Mouse (Mus musculus) activated CD4-positive, CD25-positive, alpha-beta regulatory T cell (primary cell): ENCODE measurements around the gene Olfr147. TPM values are rescaled to one million over a fixed set of nuclear protein-coding genes. Genes with fewer than 3 reads are reported as not detected.

Source experiments
- polyA plus RNA-seq, 2 experiments: library from polyadenylated mRNA; unstranded; fragments of 100-300 nt; shearing (Covaris generic); gene quantifications; one replicate each; pipeline ENCODE4 v1.2.1; 2017

Gene Olfr147
- under 1 TPM in 1 of 2 experiments, not detected in 1; 0.04 TPM for polyA plus RNA-seq

GRCm38 (mm10) chr9:38401398-38401797 lies at the start of gene Olfr147:
TSS of gene Olfr147 (plus strand) at chr9:38401698.

GRCm38 (mm10) chr9:38366596-38366995 lies 34.9 kb upstream of the Olfr147 start, which contains the start of gene Olfr250:
TSS of gene Olfr250 (plus strand) at chr9:38366896.

GRCm38 (mm10) chr9:38376786-38377185 lies 24.7 kb upstream of the Olfr147 start, which contains the start of gene Olfr251:
TSS of gene Olfr251 (plus strand) at chr9:38377086.

GRCm38 (mm10) chr9:38429155-38429554 lies 27.7 kb downstream of the Olfr147 start, which contains the start of gene Olfr901:
TSS of gene Olfr901 (plus strand) at chr9:38429455.

GRCm38 (mm10) chr9:38447352-38447751 lies 45.9 kb downstream of the Olfr147 start, which contains the start of gene Olfr902:
TSS of gene Olfr902 (plus strand) at chr9:38447652.

Other genes with a start within 250 kb of the Olfr147 start
- not detected for gene Olfr891, start 220.9 kb upstream of the Olfr147 start, polyA plus RNA-seq
- gene Olfr893, start 193.3 kb upstream of the Olfr147 start, polyA plus RNA-seq, result not detected
- not detected for gene Olfr894, start 183.6 kb upstream of the Olfr147 start, polyA plus RNA-seq
- under 1 TPM in 1 of 2 experiments, not detected in 1; 0.11 TPM for gene Olfr143, start 148.9 kb upstream of the Olfr147 start, polyA plus RNA-seq
- gene Olfr895, start 133.8 kb upstream of the Olfr147 start, polyA plus RNA-seq, result under 1 TPM in 1 of 2 experiments, not detected in 1; 0.18 TPM
- gene Olfr896-ps1, start 110.6 kb upstream of the Olfr147 start, polyA plus RNA-seq, result not detected
- not detected for gene Olfr25, start 72.6 kb upstream of the Olfr147 start, polyA plus RNA-seq
- under 1 TPM; 0.13 to 0.28 TPM for gene Olfr898, start 53.3 kb upstream of the Olfr147 start, polyA plus RNA-seq
- gene Olfr250, start 34.8 kb upstream of the Olfr147 start, polyA plus RNA-seq, result under 1 TPM in 1 of 2 experiments, not detected in 1; 0.07 TPM
- under 1 TPM in 1 of 2 experiments, not detected in 1; 0.10 TPM for gene Olfr251, start 24.6 kb upstream of the Olfr147 start, polyA plus RNA-seq
- under 1 TPM in 1 of 2 experiments, not detected in 1; 0.10 TPM for gene Olfr901, start 27.8 kb downstream of the Olfr147 start, polyA plus RNA-seq
- gene Olfr902, start 46.0 kb downstream of the Olfr147 start, polyA plus RNA-seq, result not detected
- not detected for gene Olfr904, start 61.4 kb downstream of the Olfr147 start, polyA plus RNA-seq
- gene Olfr905, start 69.4 kb downstream of the Olfr147 start, polyA plus RNA-seq, result under 1 TPM in 1 of 2 experiments, not detected in 1; 0.21 TPM
- not detected for gene Olfr906, start 85.4 kb downstream of the Olfr147 start, polyA plus RNA-seq
- gene Olfr907, start 94.1 kb downstream of the Olfr147 start, polyA plus RNA-seq, result not detected
- gene Olfr911-ps1, start 119.9 kb downstream of the Olfr147 start, polyA plus RNA-seq, result under 1 TPM in 1 of 2 experiments, not detected in 1; 0.06 TPM
- gene Olfr910, start 136.2 kb downstream of the Olfr147 start, polyA plus RNA-seq, result not detected
- under 1 TPM; 0.07 to 0.27 TPM for gene Olfr912, start 178.5 kb downstream of the Olfr147 start, polyA plus RNA-seq
- gene Olfr913, start 191.1 kb downstream of the Olfr147 start, polyA plus RNA-seq, result not detected
- gene Olfr914, start 203.4 kb downstream of the Olfr147 start, polyA plus RNA-seq, result under 1 TPM in 1 of 2 experiments, not detected in 1; 0.04 TPM